Mouse (Mus musculus): ENCODE data around the gene Ubqlnl. TPM values are rescaled to one million over a fixed set of nuclear protein-coding genes. Genes with fewer than 3 reads are reported as not detected.
A peak's percentile ranks its signal among the peaks of the same experiment; 100 is the strongest.

The Ubqlnl gene
- polyA plus RNA-seq (2016; fragmentation: Nextera tagmentation; extraction: Ambion mirVana), result not detected in 2 replicates

DNA sequence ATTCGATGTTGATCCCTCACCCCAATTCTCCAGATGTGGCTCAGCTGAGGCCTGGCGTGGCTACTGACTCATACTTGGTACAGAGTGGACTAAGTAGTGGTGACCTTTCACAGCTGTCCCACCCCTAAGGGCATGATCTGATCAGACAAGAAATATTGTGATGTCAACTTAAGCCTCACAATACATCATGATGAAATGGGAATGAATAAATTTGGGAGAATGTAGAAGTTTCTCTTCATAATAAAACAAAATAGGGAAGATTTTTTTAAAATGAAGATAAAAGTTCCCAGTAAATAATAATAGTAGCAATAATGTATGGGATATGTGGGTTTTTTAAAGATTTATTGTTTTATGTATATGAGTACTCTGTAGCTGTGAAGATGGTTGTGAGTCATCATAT, at the start of gene Ubqlnl:
Gene Ubqlnl, minus strand, starts transcription at position 101 of the 400 bp plus-strand sequence.
- Histone ChIP-seq H3K27ac (no peak within 1 kb of the TSS), H3K36me3 (replicated peaks) (no peaks in the 10 kb centered on the region), H3K9me3 (no peaks in the 10 kb centered on the region), H3K9ac (no peak within 1 kb of the TSS), H3K27me3 (no peaks in the 10 kb centered on the region), H3K4me1 (no peaks in the 10 kb centered on the region), H3K4me2 (no peak within 1 kb of the TSS), H3K4me3 (replicated peaks) (no peak within 1 kb of the TSS)
- no peak for ATAC-seq (ENCODE audit: low FRiP score)
- WGBS, result 86% methylated on average over 2 of the region's 2 CpGs

- H3K9me3 ChIP-seq, result no peaks in the 10 kb centered on the region
- no peak overlapping the region for H3K9ac ChIP-seq
- 8% methylated on average over 5 of the region's 5 CpGs for WGBS
- no peaks in the 10 kb centered on the region for H3K4me1 ChIP-seq
- no peak overlapping the region for H3K4me3 ChIP-seq (replicated peaks)
- no peak overlapping the region for H3K4me2 ChIP-seq
- no peaks in the 10 kb centered on the region for H3K27me3 ChIP-seq
- peak; percentile 77 for ATAC-seq (ENCODE audit: low FRiP score)
- H3K27ac ChIP-seq, result no peak overlapping the region
- H3K36me3 ChIP-seq (replicated peaks), result no peaks in the 10 kb centered on the region
These were observed 49.5 kb upstream of the Ubqlnl start for GRCm38 (mm10) chr7:104199822-104200221.

DNA sequence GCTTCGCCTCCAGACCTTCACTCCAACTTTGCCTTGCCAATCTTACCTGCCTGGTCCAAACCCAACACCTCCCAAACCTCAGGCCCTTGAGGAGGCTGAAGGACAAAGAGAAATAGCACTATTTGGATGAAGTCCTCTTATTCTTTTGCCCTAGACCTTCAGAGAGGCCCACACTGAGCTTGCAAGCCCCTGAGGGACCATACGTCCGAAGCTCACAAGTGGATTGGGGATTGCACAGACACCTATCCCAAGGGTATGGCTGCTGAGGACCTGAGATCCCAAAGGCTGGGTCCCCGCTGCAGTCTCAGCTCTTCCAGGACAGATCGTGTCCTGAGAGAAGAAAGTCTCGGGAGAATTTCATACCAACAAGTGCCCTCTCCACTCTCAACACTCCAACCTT, 45.5 kb upstream of the Ubqlnl start, which contains the start of gene Olfr649:
Gene Olfr649, minus strand, starts transcription at position 101 of the 400 bp plus-strand sequence.
- Histone ChIP-seq H3K9me3 (no peaks in the 10 kb centered on the region), H3K36me3 (replicated peaks) (no peaks in the 10 kb centered on the region), H3K27ac (no peak within 1 kb of the TSS), H3K9ac (no peak within 1 kb of the TSS), H3K27me3 (no peaks in the 10 kb centered on the region), H3K4me2 (no peak within 1 kb of the TSS), H3K4me1 (no peaks in the 10 kb centered on the region), H3K4me3 (replicated peaks) (no peak within 1 kb of the TSS)
- 84% methylated on average over 6 of the region's 6 CpGs for WGBS
- ATAC-seq (ENCODE audit: low FRiP score), result no peak

- Histone ChIP-seq H3K4me3 (replicated peaks) (no peak overlapping the region), H3K27me3 (no peaks in the 10 kb centered on the region), H3K4me1 (no peaks in the 10 kb centered on the region), H3K4me2 (no peak overlapping the region), H3K9me3 (no peaks in the 10 kb centered on the region), H3K9ac (no peak overlapping the region), H3K27ac (no peak overlapping the region), H3K36me3 (replicated peaks) (no peaks in the 10 kb centered on the region)
- 65% methylated on average over 9 of the region's 9 CpGs for WGBS
- ATAC-seq (ENCODE audit: low FRiP score), result no peak
These were observed 40.9 kb upstream of the Ubqlnl start for GRCm38 (mm10) chr7:104191275-104191674.

GRCm38 (mm10) chr7:104183292-104183691, 32.9 kb upstream of the Ubqlnl start, which contains the start of gene Olfr648:
Olfr648 (minus strand) TSS chr7:104183392.
- no peak within 1 kb of the TSS for H3K9ac ChIP-seq
- H3K4me2 ChIP-seq, result no peak within 1 kb of the TSS
- WGBS, result 92% methylated on average over 2 of the region's 2 CpGs
- H3K27ac ChIP-seq, result no peak within 1 kb of the TSS
- no peaks in the 10 kb centered on the region for H3K4me1 ChIP-seq
- no peaks in the 10 kb centered on the region for H3K9me3 ChIP-seq
- H3K36me3 ChIP-seq (replicated peaks), result no peaks in the 10 kb centered on the region
- H3K4me3 ChIP-seq (replicated peaks), result no peak within 1 kb of the TSS
- no peak for ATAC-seq (ENCODE audit: low FRiP score)
- H3K27me3 ChIP-seq, result no peaks in the 10 kb centered on the region

DNA sequence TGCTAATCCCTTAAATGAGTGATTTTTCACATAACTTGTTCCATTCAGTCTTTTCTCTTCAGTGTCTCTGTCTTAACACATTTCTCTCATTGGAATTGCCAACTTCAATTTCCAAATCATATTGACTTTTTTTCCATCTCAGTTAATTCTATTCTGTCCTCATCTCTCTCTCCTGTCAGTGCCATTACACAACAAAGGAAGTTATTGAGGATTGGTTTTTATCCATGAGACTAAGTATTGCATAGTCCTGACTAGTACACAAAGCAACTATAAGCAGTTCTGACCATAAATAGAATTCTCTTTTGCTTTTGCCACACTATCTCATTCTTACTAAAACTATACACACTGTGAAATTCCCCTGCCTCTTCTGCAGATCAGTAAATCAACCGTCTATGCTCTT, 28.7 kb upstream of the Ubqlnl start:
- Histone ChIP-seq H3K4me1 (no peaks in the 10 kb centered on the region), H3K9me3 (no peaks in the 10 kb centered on the region), H3K27ac (no peak overlapping the region), H3K9ac (no peak overlapping the region), H3K4me3 (replicated peaks) (no peak overlapping the region), H3K4me2 (no peak overlapping the region), H3K36me3 (replicated peaks) (no peaks in the 10 kb centered on the region), H3K27me3 (no peaks in the 10 kb centered on the region)
- no peak for ATAC-seq (ENCODE audit: low FRiP score)
- WGBS, result 79% methylated on average over 1 of the region's 1 CpGs

DNA sequence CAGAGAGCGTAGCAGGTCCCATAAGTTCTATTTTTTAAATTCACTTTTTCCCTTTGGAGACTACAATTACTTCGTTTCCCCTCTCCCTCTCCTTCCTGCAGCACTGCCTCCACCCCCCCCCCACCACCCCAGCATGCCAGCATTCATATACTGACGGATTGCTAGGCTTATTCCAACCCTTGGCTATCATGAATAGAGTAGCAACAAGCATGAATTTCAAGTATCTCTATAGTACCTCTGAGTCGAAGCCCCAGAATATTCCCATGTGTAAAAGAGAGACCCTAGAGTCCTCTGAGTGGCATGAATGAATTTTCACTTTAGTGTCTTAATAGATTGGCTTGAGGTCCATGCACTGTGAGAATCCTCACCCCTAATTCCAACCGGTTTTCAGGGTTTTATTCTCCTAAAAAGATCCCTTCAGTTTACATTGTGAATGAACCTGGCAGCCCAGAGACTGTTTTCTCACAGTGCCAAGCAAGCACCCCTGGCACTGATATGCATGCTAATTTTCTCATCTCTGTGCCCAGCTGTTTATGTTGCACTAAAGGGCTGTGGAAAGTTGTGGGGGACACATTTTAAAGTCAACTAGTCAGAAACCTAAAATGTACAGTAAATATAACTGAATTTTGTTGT, 28.2 kb upstream of the Ubqlnl start:
- Histone ChIP-seq H3K9ac (no peak overlapping the region), H3K27ac (no peak overlapping the region), H3K4me3 (replicated peaks) (no peak overlapping the region), H3K27me3 (no peaks in the 10 kb centered on the region), H3K4me2 (no peak overlapping the region), H3K4me1 (no peaks in the 10 kb centered on the region), H3K36me3 (replicated peaks) (no peaks in the 10 kb centered on the region), H3K9me3 (no peaks in the 10 kb centered on the region)
- WGBS, result 73% methylated on average over 5 of the region's 5 CpGs
- no peak for ATAC-seq (ENCODE audit: low FRiP score)

GRCm38 (mm10) chr7:104175085-104175484, 24.7 kb upstream of the Ubqlnl start:
- Histone ChIP-seq H3K27ac (no peak overlapping the region), H3K9me3 (no peaks in the 10 kb centered on the region), H3K4me3 (replicated peaks) (no peak overlapping the region), H3K27me3 (no peaks in the 10 kb centered on the region), H3K9ac (no peak overlapping the region), H3K4me2 (no peak overlapping the region), H3K36me3 (replicated peaks) (no peaks in the 10 kb centered on the region), H3K4me1 (no peaks in the 10 kb centered on the region)
- WGBS, result 27% methylated on average over 1 of the region's 1 CpGs
- ATAC-seq (ENCODE audit: low FRiP score), result no peak

GRCm38 (mm10) chr7:104169634-104170204, 19.4 kb upstream of the Ubqlnl start:
- no peak overlapping the region for H3K4me2 ChIP-seq
- 88% methylated on average over 6 of the region's 6 CpGs for WGBS
- H3K36me3 ChIP-seq (replicated peaks), result no peaks in the 10 kb centered on the region
- no peak overlapping the region for H3K4me3 ChIP-seq (replicated peaks)
- H3K4me1 ChIP-seq, result no peaks in the 10 kb centered on the region
- no peak for ATAC-seq (ENCODE audit: low FRiP score)
- no peaks in the 10 kb centered on the region for H3K27me3 ChIP-seq
- no peak overlapping the region for H3K27ac ChIP-seq
- H3K9ac ChIP-seq, result no peak overlapping the region
- no peaks in the 10 kb centered on the region for H3K9me3 ChIP-seq

- 85% methylated on average over 6 of the region's 6 CpGs for WGBS
- Histone ChIP-seq H3K9ac (no peak overlapping the region), H3K27me3 (no peaks in the 10 kb centered on the region), H3K4me1 (no peaks in the 10 kb centered on the region), H3K4me3 (replicated peaks) (no peak overlapping the region), H3K36me3 (replicated peaks) (no peaks in the 10 kb centered on the region), H3K27ac (no peak overlapping the region), H3K4me2 (no peak overlapping the region), H3K9me3 (no peaks in the 10 kb centered on the region)
- ATAC-seq (ENCODE audit: low FRiP score), result no peak
These were observed 16.7 kb upstream of the Ubqlnl start for GRCm38 (mm10) chr7:104167105-104167504.

DNA sequence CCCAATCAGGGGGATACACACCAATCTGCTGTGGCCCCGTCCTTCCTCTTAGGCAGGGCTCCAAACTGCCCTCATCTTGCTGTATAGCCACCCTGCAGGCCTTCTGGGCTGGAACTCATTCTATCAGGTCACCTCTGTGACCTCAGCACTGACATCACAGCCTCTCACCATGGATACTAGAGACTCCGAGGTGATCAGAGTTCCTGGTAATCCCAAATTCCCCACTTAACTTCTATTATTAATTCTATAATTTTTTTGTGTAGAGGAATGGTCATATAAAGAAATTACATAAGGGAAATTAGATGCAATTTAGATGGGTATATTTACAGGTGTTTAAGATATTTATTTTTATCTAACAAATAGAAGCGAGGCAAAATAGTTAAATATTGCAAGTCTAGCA, 7.2 kb downstream of the Ubqlnl start, which contains the start of gene Ubqln3:
Gene Ubqln3, minus strand, starts transcription at position 101 of the 400 bp plus-strand sequence.
- H3K27me3 ChIP-seq, result no peaks in the 10 kb centered on the region
- H3K4me1 ChIP-seq, result no peaks in the 10 kb centered on the region
- 75% methylated on average over 3 of the region's 3 CpGs for WGBS
- no peaks in the 10 kb centered on the region for H3K9me3 ChIP-seq
- H3K4me2 ChIP-seq, result no peak within 1 kb of the TSS
- no peak within 1 kb of the TSS for H3K9ac ChIP-seq
- no peak within 1 kb of the TSS for H3K27ac ChIP-seq
- no peak for ATAC-seq (ENCODE audit: low FRiP score)
- no peaks in the 10 kb centered on the region for H3K36me3 ChIP-seq (replicated peaks)
- no peak within 1 kb of the TSS for H3K4me3 ChIP-seq (replicated peaks)

DNA sequence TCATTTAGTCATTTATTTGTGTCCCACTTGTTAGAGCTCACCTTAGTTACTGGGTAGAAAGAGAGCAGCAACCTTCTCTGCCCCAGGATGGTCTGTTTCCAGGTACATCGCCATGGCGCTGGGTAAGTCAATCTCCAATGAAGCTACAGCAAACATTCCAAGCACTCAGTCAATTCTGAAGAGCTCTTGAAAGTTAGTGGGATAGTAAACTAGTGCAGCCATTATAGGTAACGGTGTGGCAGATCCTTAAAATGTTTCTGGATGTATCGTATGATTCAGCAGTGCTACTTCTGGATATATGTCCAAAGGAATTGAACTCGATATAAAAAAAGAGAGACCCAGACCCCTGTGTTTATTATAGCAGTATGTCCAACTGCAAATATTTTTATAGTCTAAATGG, 13.1 kb downstream of the Ubqlnl start, which contains the start of gene Olfr643:
Gene Olfr643, minus strand, starts transcription at position 101 of the 400 bp plus-strand sequence.
- Histone ChIP-seq H3K9me3 (no peaks in the 10 kb centered on the region), H3K27ac (no peak within 1 kb of the TSS), H3K4me2 (no peak within 1 kb of the TSS), H3K9ac (no peak within 1 kb of the TSS), H3K4me3 (replicated peaks) (no peak within 1 kb of the TSS), H3K4me1 (no peaks in the 10 kb centered on the region), H3K36me3 (replicated peaks) (no peaks in the 10 kb centered on the region), H3K27me3 (no peaks in the 10 kb centered on the region)
- ATAC-seq (ENCODE audit: low FRiP score), result no peak
- 86% methylated on average over 5 of the region's 5 CpGs for WGBS

DNA sequence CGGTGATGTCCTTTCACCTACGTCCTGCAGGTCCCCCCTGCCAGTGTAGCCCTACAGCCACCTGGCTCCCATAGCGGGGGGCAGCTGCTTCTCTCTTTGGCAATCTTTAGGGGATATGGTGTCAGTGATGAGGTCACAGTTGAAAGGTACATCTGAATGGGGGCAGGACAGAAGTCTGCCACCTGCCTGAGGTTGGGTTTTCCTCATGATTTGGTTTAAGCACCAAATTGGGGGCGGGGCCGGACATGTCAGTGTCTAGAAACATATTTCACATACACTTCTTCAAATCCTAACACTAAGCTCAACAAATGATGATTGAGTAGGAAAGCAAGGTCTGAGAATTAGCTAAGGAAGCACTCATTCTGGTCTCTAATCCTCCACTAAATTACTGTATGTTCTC, 20.6 kb downstream of the Ubqlnl start, which contains the start of gene Ubqln5:
Gene Ubqln5, minus strand, starts transcription at position 101 of the 400 bp plus-strand sequence.
- Histone ChIP-seq H3K36me3 (replicated peaks) (no peaks in the 10 kb centered on the region), H3K9me3 (no peaks in the 10 kb centered on the region), H3K4me2 (no peak within 1 kb of the TSS), H3K4me3 (replicated peaks) (no peak within 1 kb of the TSS), H3K4me1 (no peaks in the 10 kb centered on the region), H3K27me3 (no peaks in the 10 kb centered on the region), H3K27ac (no peak within 1 kb of the TSS), H3K9ac (no peak within 1 kb of the TSS)
- WGBS, result 92% methylated on average over 5 of the region's 5 CpGs
- ATAC-seq (ENCODE audit: low FRiP score), result no peak

All from forebrain, embryonic 12.5 days (tissue).